Mouse (Mus musculus) kidney, embryonic 15.5 days (tissue): Measurements from ENCODE around the gene Rhob. TPM values are rescaled to one million over a fixed set of nuclear protein-coding genes. Genes with fewer than 3 reads are reported as not detected.

Source experiments
- ATAC-seq: fragments of 200-750 bp; cut with Nextera tagmentation; replicated peaks from 2 replicates; pipeline ENCODE4 v1.8.0; 2017; ENCODE audit warnings: moderate TSS enrichment; ENCODE audit not compliant: low FRiP score
- H3K27ac ChIP-seq: fragments of 300-500 bp; sonication (generic); 2 replicates; pipeline ENCODE4 v1.5.1; 2015; ENCODE audit warnings: mild to moderate bottlenecking, inconsistent platforms
- H3K27me3 ChIP-seq: fragments of 300-500 bp; sonication (generic); 2 replicates; pipeline ENCODE4 v1.6.1; 2015; ENCODE audit warnings: inconsistent platforms
- H3K36me3 ChIP-seq: fragments of 300-500 bp; sonication (generic); 2 replicates; pipeline ENCODE4 v1.6.1; 2015; ENCODE audit warnings: inconsistent platforms
- H3K4me1 ChIP-seq: fragments of 300-500 bp; sonication (generic); 2 replicates; pipeline ENCODE4 v1.6.1; 2015; ENCODE audit warnings: inconsistent platforms
- H3K4me2 ChIP-seq: fragments of 300-500 bp; sonication (generic); 2 replicates; pipeline ENCODE4 v1.6.1; 2015; ENCODE audit warnings: moderate library complexity, mild to moderate bottlenecking, inconsistent platforms
- H3K4me3 ChIP-seq: fragments of 300-500 bp; sonication (generic); replicated peaks from 2 replicates; pipeline ENCODE4 v1.5.1; 2015; ENCODE audit warnings: mild to moderate bottlenecking, inconsistent platforms
- H3K9ac ChIP-seq: fragments of 300-500 bp; sonication (generic); 2 replicates; pipeline ENCODE4 v1.6.1; 2015; ENCODE audit warnings: mild to moderate bottlenecking, inconsistent platforms
- H3K9me3 ChIP-seq: fragments of 300-500 bp; sonication (generic); replicated peaks from 2 replicates; pipeline ENCODE4 v1.6.1; 2016; ENCODE audit warnings: inconsistent platforms
- WGBS: fragments of 180-500 bp; shearing (Covaris S2); methylation state at CpG from one replicate; pipeline ENCODE4 v1.1.7; 2015; ENCODE audit warnings: mixed read lengths; 5-methylcytosine and 5-hydroxymethylcytosine counted together
- polyA plus RNA-seq: library from polyadenylated mRNA; unstranded; fragments of >200 nt; fragmentation: Nextera tagmentation; extraction: Ambion mirVana; gene quantifications from 2 replicates; pipeline ENCODE4 v1.2.1, GENCODE M21; 2015

Gene Rhob
- polyA plus RNA-seq, 1 experiment from 2014 or later, result 38.7 TPM

GRCm38 (mm10) chr12:8501571-8502305, 1.9 kb upstream of the Rhob start:
- H3K4me2 ChIP-seq, result no peak overlapping the region
- peaks cover 34% of the 10 kb centered on the region for H3K4me1 ChIP-seq
- no peaks in the 10 kb centered on the region for H3K36me3 ChIP-seq
- no peaks in the 10 kb centered on the region for H3K9me3 ChIP-seq
- no peak overlapping the region for H3K4me3 ChIP-seq
- no peaks in the 10 kb centered on the region for H3K27me3 ChIP-seq
- no peak overlapping the region for H3K9ac ChIP-seq
- ATAC-seq, result no peak
- WGBS, result 74% methylated on average over 14 of the region's 14 CpGs
- 0 out of 2 replicates have a peak overlapping the region, but pooled peaks have one; percentile 93 for H3K27ac ChIP-seq

- WGBS, result 48% methylated on average over 17 of the region's 17 CpGs
- H3K27me3 ChIP-seq, result no peaks in the 10 kb centered on the region
- peak overlapping the region; percentile 89 for H3K4me3 ChIP-seq
- ATAC-seq, result no peak
- no peaks in the 10 kb centered on the region for H3K9me3 ChIP-seq
- H3K4me1 ChIP-seq, result peaks cover 41% of the 10 kb centered on the region
- peak overlapping the region; percentile 58 for H3K9ac ChIP-seq
- peak overlapping the region; percentile 92 for H3K4me2 ChIP-seq
- H3K36me3 ChIP-seq, result no peaks in the 10 kb centered on the region
- H3K27ac ChIP-seq, result peak overlapping the region; percentile 93
Observed at GRCm38 (mm10) chr12:8500597-8501570, 1.1 kb upstream of the Rhob start.

GRCm38 (mm10) chr12:8499001-8499870, 573 bp downstream of the Rhob start:
- no peaks in the 10 kb centered on the region for H3K9me3 ChIP-seq
- peaks cover 49% of the 10 kb centered on the region for H3K4me1 ChIP-seq
- peak overlapping the region; percentile 98 for H3K27ac ChIP-seq
- H3K4me2 ChIP-seq, result peak overlapping the region; percentile 92
- no peaks in the 10 kb centered on the region for H3K36me3 ChIP-seq
- no peaks in the 10 kb centered on the region for H3K27me3 ChIP-seq
- under 1% methylated on average over 99 of the region's 99 CpGs for WGBS
- peak overlapping the region; percentile 94 for H3K9ac ChIP-seq
- H3K4me3 ChIP-seq, result peak overlapping the region; percentile 89
- ATAC-seq, result peak; percentile 23

- peak; percentile 1; the same call in 1 of the 2 replicates for ATAC-seq
- WGBS, result 2% methylated on average over 11 of the region's 13 CpGs
Observed at GRCm38 (mm10) chr12:8498591-8499000, 1.2 kb downstream of the Rhob start.

GRCm38 (mm10) chr12:8498148-8498571, 1.6 kb downstream of the Rhob start:
- no peaks in the 10 kb centered on the region for H3K36me3 ChIP-seq
- H3K27ac ChIP-seq, result peak overlapping the region; percentile 98
- peak overlapping the region; percentile 94 for H3K9ac ChIP-seq
- peaks cover 49% of the 10 kb centered on the region for H3K4me1 ChIP-seq
- H3K4me3 ChIP-seq, result peak overlapping the region; percentile 89
- WGBS, result 20% methylated on average over 8 of the region's 8 CpGs
- no peaks in the 10 kb centered on the region for H3K9me3 ChIP-seq
- ATAC-seq, result no peak
- H3K4me2 ChIP-seq, result peak overlapping the region; percentile 92
- no peaks in the 10 kb centered on the region for H3K27me3 ChIP-seq

More at GRCm38 (mm10) chr12:8498591-8499000, 1.2 kb downstream of the Rhob start:
- Histone ChIP-seq H3K4me1 (peaks cover 49% of the 10 kb centered on the region), H3K4me3 (peak overlapping the region; percentile 89), H3K4me2 (peak overlapping the region; percentile 92), H3K27me3 (no peaks in the 10 kb centered on the region), H3K36me3 (no peaks in the 10 kb centered on the region), H3K27ac (peak overlapping the region; percentile 98), H3K9ac (peak overlapping the region; percentile 94), H3K9me3 (no peaks in the 10 kb centered on the region)

- peak overlapping the region; percentile 92 for H3K4me2 ChIP-seq
- H3K27ac ChIP-seq, result peak overlapping the region; percentile 74
- H3K9ac ChIP-seq, result no peak overlapping the region
- H3K4me3 ChIP-seq, result peak overlapping the region; percentile 89
- H3K9me3 ChIP-seq, result no peaks in the 10 kb centered on the region
- peaks cover 49% of the 10 kb centered on the region for H3K4me1 ChIP-seq
- no peaks in the 10 kb centered on the region for H3K27me3 ChIP-seq
- no peaks in the 10 kb centered on the region for H3K36me3 ChIP-seq
- 10% methylated on average over 2 of the region's 2 CpGs for WGBS
- ATAC-seq, result no peak
Observed at GRCm38 (mm10) chr12:8497314-8497706, 2.5 kb downstream of the Rhob start.

GRCm38 (mm10) chr12:8496679-8497313, 3.0 kb downstream of the Rhob start:
- Histone ChIP-seq H3K36me3 (no peaks in the 10 kb centered on the region), H3K4me3 (peak overlapping the region; percentile 89), H3K27ac (peak overlapping the region; percentile 74), H3K27me3 (no peaks in the 10 kb centered on the region), H3K9ac (0 out of 2 replicates have a peak overlapping the region, but pooled peaks have one; percentile 21), H3K9me3 (no peaks in the 10 kb centered on the region), H3K4me1 (peaks cover 49% of the 10 kb centered on the region), H3K4me2 (peak overlapping the region; percentile 92)
- 46% methylated on average over 2 of the region's 2 CpGs for WGBS
- no peak for ATAC-seq

- Histone ChIP-seq H3K4me1 (peaks cover 44% of the 10 kb centered on the region), H3K4me3 (peak overlapping the region; percentile 89; the same call in 1 of the 2 replicates), H3K9ac (no peak overlapping the region), H3K36me3 (no peaks in the 10 kb centered on the region), H3K27ac (peak overlapping the region; percentile 74), H3K9me3 (no peaks in the 10 kb centered on the region), H3K4me2 (peak overlapping the region; percentile 92), H3K27me3 (no peaks in the 10 kb centered on the region)
- 25% methylated on average over 15 of the region's 15 CpGs for WGBS
- ATAC-seq, result no peak
Observed at GRCm38 (mm10) chr12:8495881-8496678, 3.7 kb downstream of the Rhob start.

- Histone ChIP-seq H3K27ac (no peak overlapping the region), H3K9me3 (no peaks in the 10 kb centered on the region), H3K4me2 (no peak overlapping the region), H3K36me3 (no peaks in the 10 kb centered on the region), H3K4me3 (no peak overlapping the region), H3K4me1 (peaks cover 36% of the 10 kb centered on the region), H3K9ac (no peak overlapping the region), H3K27me3 (no peaks in the 10 kb centered on the region)
- no peak for ATAC-seq
- 32% methylated on average over 3 of the region's 3 CpGs for WGBS
Observed at GRCm38 (mm10) chr12:8494675-8495074, 5.1 kb downstream of the Rhob start.

GRCm38 (mm10) chr12:8493386-8493785, 6.4 kb downstream of the Rhob start:
- no peak overlapping the region for H3K9ac ChIP-seq
- H3K36me3 ChIP-seq, result no peaks in the 10 kb centered on the region
- peaks cover 36% of the 10 kb centered on the region for H3K4me1 ChIP-seq
- H3K9me3 ChIP-seq, result no peaks in the 10 kb centered on the region
- H3K4me2 ChIP-seq, result no peak overlapping the region
- H3K27ac ChIP-seq, result no peak overlapping the region
- H3K27me3 ChIP-seq, result no peaks in the 10 kb centered on the region
- ATAC-seq, result no peak
- H3K4me3 ChIP-seq, result no peak overlapping the region
- 63% methylated on average over 3 of the region's 3 CpGs for WGBS
